Mouse (Mus musculus) ovary, postnatal 10 days (tissue): Measurements from ENCODE around the gene Nfkbid.
"Not testable (repeated sequence)": the region's sequence is repeated elsewhere in the genome, so short reads cannot be mapped to it uniquely, and the experiment has no call there.

Experiments used
- DNase-seq: peaks from one replicate; pipeline ENCODE4 v3.0.0; 2022; ENCODE audit warnings: low spot score

The Nfkbid gene

DNA sequence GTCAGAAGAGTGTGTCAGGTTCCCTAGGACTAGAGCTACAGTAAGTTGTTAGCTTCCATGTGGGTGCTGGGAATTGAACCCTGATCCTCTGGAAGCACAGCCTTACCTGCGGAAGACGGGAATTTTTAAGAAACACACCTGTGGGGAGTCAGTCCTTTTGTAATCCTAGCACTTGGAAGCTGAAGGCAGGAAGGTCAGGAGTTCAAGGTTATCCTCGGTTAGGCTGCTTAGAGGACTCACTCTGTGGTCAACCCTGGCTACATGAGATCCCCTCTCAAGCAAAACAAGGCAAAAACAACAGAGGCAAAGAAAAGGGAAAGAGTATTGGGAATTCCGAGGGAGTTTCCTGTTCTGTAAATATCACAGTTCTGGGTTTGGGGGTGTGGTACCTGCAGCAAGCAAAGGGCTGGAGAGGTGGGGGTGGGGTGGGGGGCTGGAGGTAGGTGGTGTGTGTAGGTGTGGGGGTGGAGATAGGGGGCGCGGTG, 43.3 kb downstream of the Nfkbid start:
- no peak for DNase-seq

DNA sequence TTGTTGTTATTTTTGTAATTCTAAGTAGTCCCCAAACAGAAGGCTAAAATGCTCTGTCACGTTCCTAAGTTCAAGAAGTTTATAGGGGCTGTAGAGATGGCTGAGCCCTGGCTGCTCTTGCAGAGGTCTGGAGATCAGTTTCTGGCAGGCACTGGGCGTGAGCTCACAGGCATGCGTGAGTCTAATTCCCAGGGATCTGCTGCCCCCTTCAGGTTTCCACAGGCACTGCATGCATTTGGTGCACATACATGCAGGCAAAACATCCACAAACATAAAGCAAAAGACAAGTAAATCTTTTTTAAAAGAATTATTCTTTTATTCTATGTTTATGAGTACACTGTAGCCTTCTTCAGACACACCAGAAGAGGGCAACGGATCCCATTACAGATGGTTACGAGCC, 50.9 kb downstream of the Nfkbid start:
- no peak for DNase-seq

DNA sequence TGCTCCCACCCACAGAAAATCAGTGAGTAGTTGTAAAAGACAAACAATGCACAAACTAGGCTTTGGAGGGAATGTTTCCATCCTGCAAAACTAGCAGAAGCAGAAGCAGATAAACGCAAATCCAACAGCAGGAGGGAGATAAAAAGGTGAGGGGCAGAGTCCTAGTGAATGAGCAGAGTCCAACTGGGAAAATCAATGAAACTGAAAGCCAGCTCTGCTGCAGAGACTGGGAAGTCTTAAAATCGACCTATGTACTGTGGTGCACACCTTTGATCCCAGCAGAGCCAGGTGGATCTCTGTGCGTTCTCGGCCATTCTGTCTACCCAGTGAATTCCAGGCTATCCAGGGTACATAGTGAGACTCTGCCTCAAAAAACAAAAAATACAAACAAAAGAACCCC, 53.5 kb downstream of the Nfkbid start:
- no peak for DNase-seq

DNA sequence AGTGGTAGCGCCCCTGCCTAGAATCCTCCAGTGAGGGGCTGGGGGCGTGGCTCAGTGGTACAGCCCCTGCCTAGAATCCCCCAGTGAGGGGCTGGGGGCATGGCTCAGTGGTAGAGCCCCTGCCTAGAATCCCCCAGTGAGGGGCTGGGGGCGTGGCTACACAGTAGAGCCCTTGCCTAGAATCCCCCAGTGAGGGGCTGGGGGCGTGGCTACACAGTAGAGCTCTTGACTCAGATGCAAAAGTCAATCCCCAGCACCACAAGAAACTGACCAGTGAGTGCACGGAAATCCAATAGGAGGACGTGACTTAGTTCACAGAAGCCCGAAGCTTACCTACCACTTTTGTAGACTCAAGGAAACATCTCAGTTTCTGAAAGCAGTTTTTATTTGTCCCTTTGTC, 54.6 kb downstream of the Nfkbid start:
- not testable (repeated sequence) for DNase-seq

DNA sequence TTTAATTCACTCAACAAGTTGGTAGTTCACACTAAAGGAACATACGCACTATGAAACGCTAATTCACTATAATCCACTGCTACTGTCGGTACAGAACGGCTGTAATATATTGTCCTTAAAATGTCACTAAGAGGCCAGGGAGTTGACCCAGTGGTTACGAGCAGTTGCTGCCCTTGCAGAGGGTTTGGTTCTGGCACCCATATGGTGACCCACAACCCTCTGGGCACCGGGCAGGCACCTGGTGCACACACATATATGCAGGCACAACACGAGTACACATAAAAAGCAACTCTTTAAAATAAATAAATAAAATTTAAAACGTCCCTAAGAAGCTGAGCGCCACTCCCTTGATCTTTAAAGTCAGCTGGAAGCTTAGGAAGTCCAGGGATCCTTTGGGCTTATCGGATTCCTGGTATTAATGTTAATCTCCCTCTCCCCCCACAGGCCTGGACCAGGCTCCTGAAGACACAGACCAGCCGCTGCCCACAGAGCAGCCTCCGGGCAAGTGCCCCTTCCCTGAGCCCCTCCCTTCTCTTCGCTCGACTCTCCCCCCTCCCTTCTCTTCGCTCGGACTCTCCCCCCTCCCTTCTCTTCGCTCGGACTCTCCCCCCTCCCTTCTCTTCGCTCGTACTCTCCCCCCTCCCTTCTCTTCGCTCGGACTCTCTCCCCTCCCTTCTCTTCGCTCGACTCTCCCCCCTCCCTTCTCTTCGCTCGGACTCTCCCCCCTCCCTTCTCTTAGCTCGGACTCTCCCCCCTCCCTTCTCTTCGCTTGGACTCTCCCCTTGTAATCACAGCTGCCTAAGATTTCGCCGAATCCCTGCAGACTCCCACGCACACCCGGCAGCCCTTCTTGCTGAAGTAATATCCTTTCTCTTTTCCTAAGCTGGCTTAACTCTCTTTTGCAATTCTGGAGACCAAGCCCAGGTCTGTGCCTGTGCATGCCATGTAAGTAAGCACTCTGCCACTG, 56.2 kb downstream of the Nfkbid start:
- no peak for DNase-seq
